Mouse (Mus musculus): Measurements from ENCODE around the gene Dennd2a. TPM values are rescaled to one million over a fixed set of nuclear protein-coding genes. Genes with fewer than 3 reads are reported as not detected.

Dennd2a gene
- total RNA-seq, 2 experiments from 2014 or later: 2.8 to 3.1 TPM

- DNase-seq (ENCODE audit: low spot score): peak; percentile 27
These were observed 41.9 kb downstream of the Dennd2a start for GRCm38 (mm10) chr6:39515739-39516131.

DNA sequence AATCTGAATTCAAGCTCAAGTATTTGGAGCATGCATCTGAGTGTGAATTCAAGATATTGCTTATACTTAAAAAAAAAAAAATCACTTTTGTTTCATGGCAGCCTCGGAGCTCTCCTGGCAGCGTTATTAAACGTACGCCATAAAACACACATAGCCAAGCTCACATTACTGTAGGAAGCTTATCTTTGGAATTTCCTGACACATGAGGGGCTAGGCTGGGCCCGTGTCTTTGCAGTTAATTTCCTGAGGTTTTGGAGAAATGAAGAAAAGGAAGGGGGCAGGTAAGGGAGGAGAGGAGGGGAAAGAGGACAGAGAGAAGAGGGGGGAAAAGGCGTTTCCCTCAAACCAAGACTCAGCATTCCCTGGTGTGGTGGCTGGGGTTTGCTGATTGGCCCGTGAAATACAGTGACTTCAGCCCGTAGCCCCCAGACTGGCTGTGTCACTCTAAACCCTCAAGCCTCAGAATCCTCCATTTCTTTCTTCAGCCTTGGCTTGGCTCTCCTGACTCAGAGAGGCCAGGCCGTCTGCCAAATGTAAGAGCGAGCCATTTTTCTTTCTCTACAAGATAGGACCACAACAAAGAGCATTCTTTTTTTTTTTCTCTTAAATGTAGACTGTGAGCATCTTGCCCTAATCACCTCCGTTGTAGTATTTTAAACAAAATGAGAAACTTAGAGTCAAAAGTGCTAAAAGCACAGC lies 42.5 kb downstream of the Dennd2a start:
- no peak for DNase-seq (ENCODE audit: low spot score)

GRCm38 (mm10) chr6:39503476-39503875 lies 54.2 kb downstream of the Dennd2a start:
- no peak for DNase-seq (ENCODE audit: low spot score)

DNA sequence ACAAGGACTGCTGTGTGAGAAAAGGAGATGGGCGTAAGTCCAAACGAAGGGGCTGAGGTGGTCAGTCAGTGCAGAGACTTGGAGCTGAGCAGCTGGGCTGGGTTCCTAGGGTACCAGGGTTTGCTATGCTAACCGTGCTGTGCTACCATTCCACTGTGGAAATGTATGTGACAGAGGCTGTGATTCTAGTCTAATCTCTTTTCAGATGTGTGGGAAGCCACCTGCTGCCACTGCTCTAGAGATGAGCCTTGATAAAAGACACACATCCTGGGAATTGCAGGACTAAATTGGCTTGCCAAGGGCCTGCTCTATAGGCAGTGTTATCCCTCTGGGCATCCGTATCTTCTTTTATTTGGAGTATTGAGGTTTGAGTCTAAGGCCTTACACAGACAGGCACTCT lies 60.5 kb downstream of the Dennd2a start:
- no peak for DNase-seq (ENCODE audit: low spot score)

GRCm38 (mm10) chr6:39493129-39493714 lies 64.4 kb downstream of the Dennd2a start:
- DNase-seq (ENCODE audit: low spot score): peak; percentile 61

- no peak for DNase-seq (ENCODE audit: low spot score)
These were observed 65.5 kb downstream of the Dennd2a start for GRCm38 (mm10) chr6:39492161-39492560.

- DNase-seq (ENCODE audit: low spot score): no peak
These were observed 66.5 kb downstream of the Dennd2a start for GRCm38 (mm10) chr6:39491203-39491602.

GRCm38 (mm10) chr6:39488292-39488691 lies 69.4 kb downstream of the Dennd2a start:
- DNase-seq (ENCODE audit: low spot score): no peak

GRCm38 (mm10) chr6:39483656-39484055 lies 74.0 kb downstream of the Dennd2a start:
- DNase-seq (ENCODE audit: low spot score): no peak

- peak; percentile 72 for DNase-seq (ENCODE audit: low spot score)
These were observed 79.0 kb downstream of the Dennd2a start for GRCm38 (mm10) chr6:39478509-39479150.

- no peak for DNase-seq (ENCODE audit: low spot score)
These were observed 81.0 kb downstream of the Dennd2a start for GRCm38 (mm10) chr6:39476617-39477016.

DNA sequence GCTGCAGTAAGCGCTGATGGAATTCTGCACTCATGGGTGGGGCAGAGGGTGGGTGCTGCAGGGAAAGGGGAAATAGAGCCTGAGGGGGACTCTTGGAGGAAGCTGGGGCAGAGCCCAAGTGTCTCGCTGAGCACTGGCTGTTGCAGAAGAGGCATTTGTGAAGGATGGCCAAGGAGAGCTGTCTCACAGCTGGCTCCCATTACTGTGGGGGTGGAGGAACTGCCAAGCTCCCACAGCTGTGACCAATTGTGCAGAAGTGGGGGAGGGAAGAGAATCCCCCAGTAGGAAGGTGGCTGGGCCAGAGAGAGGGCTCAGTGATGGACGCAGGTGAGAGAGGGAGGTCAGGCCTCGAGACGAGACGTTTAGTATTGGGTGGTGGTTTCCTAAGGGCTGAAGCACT lies 83.2 kb downstream of the Dennd2a start:
- DNase-seq (ENCODE audit: low spot score): peak; percentile 55

DNA sequence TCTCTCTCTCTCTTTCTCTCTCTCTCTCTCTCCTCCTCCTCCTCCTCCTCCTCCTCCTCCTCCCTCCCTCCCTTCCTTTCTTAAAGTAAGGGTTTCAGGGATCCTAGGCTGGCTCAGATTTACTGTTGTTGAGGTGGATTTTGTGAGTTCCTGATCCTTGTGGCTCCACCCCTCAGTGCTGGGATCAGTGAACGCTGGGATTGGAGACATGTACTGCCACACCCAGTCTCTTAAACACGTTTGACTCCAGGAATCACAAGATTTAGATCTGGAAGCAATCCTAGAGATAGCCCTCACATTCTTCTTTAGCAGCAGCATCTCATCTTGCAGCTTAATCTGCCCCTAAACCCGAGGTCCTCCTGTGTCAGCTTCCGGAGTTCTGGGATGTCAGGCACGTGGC lies 84.8 kb downstream of the Dennd2a start:
- no peak for DNase-seq (ENCODE audit: low spot score)

DNA sequence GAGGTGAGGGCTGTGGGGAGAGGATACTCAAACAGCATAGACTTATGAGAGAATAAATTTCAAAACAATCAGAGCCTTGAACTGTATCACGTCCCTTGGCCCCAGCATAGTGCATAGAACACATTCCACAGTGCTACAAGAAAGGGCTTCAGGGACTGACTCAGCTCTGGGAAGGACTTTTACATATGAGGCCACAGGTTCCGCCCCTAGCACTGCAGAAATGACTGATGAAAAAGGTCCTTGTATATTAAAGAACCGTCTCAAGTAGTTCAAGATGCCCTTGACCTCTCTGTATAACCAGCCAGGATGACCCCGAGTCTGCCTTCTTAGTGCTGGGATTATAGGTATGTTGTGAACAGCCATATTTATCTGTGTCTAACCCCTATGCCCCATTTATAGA lies 85.4 kb downstream of the Dennd2a start:
- DNase-seq (ENCODE audit: low spot score): no peak

GRCm38 (mm10) chr6:39470076-39470475 lies 87.6 kb downstream of the Dennd2a start:
- no peak for DNase-seq (ENCODE audit: low spot score)

GRCm38 (mm10) chr6:39469427-39469826 lies 88.2 kb downstream of the Dennd2a start:
- DNase-seq (ENCODE audit: low spot score): no peak

GRCm38 (mm10) chr6:39462621-39463538 lies 94.8 kb downstream of the Dennd2a start:
- peak; percentile 78 for DNase-seq (ENCODE audit: low spot score)

DNA sequence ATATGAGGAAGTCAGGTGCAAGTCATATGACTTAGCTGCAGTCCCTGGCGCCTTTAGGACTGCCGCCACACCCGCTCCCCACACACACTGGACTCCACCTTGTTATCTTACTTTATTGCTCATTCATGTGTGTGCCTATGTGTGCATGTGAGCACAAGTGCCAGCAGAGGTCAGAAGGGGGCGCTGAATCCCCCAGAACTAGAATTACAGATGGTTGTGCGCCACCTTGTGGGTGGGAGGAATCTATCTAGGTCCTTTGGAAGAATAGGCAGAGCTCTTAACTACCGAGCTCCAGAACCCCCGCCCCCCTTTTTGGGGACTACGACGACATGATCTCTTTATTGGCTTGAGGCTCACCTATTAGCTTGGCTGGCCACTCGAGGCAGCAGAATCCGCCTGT lies 97.6 kb downstream of the Dennd2a start:
- no peak for DNase-seq (ENCODE audit: low spot score)

DNA sequence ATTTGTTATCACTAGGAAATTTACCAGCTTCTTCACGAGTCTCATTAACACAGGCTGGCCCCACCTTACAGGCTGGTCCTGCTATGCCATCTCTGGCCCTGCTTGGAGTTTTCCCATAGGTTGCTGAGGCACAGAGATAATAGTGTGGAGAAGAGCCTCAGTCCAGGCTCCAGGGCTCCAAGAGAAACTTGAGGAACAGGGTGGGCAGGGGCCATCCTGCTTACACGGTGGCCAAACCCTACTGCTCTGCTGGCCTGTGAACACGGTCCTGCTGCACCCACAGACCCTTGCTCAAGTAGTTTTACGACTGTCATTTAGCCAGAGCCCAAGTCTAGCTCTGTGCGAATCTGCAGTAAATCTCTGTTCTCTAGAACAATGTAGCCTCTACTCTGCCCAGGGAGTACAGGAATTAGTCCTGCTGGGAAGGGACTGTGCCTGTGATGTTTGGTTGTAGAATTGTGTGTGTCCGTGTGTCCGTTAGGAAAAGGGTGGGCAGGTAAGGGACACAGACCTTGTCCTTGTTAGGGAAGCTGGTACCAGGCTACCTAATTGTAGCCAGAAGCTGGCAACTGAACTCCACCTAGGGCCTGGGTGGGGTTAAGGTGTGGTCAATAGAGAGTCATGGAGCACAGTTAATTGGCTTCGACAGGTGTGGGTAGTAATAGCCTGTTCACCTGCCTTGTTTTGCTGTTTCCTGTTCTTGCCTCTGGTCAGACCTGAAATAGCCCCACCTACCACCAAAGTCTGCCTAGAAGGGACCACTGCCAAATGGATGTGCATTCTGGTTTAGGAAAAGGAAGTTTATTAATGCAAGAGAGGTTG lies 102.1 kb downstream of the Dennd2a start:
- DNase-seq (ENCODE audit: low spot score): no peak

DNA sequence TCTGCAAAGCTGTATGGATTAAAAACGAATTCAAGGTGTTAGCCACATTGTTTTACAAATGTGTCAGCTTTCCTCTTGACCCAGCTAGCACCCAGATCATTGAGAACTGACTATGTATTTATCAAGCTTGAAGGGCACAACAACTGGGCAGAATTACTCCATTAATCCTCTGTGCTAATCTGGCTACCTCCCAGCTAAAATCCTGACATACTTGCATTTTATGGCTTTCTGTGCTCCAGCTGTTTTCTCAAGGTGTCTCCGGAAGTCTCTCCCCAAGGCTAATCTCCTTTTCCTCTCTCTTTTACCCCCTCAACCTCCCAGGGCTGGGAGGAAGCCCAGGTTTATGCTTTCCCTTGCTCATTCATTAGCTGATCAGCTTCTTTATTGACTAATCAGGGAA lies 103.1 kb downstream of the Dennd2a start:
- DNase-seq (ENCODE audit: low spot score): no peak

GRCm38 (mm10) chr6:39453564-39453963 lies 104.1 kb downstream of the Dennd2a start:
- DNase-seq (ENCODE audit: low spot score): no peak
